Mouse (Mus musculus): Measurements from ENCODE around the gene Appl1. TPM values are rescaled to one million over a fixed set of nuclear protein-coding genes. Genes with fewer than 3 reads are reported as not detected.
"Not testable (repeated sequence)": the region's sequence is repeated elsewhere in the genome, so short reads cannot be mapped to it uniquely, and the experiment has no call there.

Appl1 gene
- total RNA-seq, 2 experiments from 2014 or later = 23.8 to 38.9 TPM

DNA sequence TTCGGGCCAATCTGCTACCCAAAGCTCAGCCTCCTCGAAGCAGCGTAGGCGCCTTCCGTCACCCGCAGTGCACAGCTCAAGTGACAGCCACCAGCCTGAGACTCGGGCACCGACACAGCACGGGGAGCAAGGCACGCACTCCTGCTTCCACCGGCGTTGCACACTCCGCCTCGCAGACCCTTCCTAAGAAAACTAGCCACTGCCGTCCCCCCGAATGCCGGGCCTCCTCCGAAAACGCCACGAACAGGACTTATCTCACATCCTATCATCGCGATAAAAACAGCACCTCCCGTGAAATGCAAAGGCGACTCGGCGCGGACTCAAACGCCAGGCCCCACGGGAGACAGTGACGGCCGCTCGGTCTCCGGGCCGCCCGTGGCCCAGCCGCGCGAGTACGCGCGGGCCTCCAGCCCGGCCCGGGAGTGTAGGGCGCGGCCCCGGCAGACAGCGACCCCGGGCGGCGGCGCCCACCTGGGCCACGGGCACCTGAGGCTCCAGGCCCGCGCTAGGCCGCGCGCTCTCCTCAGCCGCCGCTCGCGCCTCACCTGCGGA, 1.1 kb downstream of the Appl1 start:
- ATAC-seq (ENCODE audit: poor library complexity, severe bottlenecking) = peak; percentile 34

DNA sequence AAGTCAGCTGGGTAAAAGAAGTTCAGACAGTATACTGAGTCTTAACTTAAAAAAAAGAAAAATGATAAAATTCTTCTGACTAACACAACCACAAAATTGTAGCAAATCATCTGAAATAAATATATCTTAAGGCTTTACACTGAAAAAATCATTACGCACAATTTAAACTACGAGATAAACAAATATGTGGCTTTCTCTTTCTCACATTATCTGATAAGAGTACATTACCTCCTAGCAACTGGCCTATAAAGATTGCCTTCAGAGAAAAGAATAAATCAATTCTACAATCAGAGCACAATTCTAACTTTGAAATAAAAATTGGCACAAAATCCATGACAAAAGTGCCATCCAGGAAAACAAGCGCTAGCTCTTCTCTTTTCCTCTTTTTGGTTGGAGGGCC, 1.9 kb downstream of the Appl1 start:
- no peak for ATAC-seq (ENCODE audit: poor library complexity, severe bottlenecking)

DNA sequence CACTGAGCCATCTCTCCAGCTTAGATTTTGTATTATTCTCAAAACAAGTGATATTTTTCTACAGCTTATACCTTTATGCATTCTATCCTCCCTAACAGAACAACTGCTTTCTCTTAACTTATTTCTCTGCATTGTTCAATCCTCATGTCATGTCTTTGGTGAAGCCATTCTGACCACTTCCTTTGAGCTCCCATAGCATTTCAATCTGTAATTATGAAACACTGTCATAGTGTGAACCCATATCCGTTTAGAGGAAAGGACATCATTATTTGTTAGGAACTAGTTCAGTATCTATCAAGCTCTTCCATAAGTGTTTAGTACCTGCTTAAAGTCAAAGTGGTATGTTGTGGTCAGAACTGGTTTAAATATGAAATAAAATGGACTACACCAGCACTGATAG, 10.5 kb downstream of the Appl1 start:
- peak; percentile 51; the same call in 1 of the 2 replicates for ATAC-seq (ENCODE audit: poor library complexity, severe bottlenecking)

DNA sequence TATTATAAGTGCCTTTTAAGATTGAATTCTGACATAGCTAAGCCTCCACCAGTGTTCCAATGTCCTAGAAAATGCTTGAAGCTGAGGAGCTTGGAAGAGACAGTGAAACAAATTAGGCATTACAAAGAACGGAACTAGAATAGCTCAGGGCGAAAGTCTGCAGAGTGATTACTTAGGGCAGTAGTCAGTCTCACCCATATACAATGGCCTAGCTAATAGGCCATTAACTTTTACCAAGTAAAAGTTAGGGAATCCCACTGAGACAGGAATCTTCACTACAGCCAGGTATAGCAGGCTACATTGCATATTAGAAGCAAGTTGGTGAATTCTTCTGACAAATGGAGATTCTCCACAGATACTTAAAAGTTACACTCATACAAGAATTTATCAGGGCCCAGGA, 14.9 kb downstream of the Appl1 start:
- not testable (repeated sequence) for ATAC-seq (ENCODE audit: poor library complexity, severe bottlenecking)

DNA sequence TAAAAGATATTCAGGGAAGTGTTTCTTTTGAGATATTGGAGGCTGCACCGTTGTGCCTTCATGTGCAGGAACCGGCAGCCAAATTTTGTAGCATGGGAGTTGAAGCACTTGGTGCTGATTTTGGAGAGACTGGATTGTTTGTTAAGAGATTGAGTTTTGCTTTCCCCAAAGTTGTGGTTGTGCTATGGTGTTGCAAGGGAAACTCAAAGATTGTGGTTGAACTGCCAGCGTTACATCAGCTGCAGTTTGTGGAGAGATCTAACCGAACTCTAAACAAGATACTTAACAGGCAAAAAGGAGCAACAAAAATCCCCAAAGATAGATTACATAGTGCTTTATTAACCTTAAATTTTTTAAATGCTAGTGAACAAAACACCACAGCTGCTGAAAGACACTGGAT, 35.5 kb downstream of the Appl1 start:
- ATAC-seq (ENCODE audit: poor library complexity, severe bottlenecking) = no peak

DNA sequence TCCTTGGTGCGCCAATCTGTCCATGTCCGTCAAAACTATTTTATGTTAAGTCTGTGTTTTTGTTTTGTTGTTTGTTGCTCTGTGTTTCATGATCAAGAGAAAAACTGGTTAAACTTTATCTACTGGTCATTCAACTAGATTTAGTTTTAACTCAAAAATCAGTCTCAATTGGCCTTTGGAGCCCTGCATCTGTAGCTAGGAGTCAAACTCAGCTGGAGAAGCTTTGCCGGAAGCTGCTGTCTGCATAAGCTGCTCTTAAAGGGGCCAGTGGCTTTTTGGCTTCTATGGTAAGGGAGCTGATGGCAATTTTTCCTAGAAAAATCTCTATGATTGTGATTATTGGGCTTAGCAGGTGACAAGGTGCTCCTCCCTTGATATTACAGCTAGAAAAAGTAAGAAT, 36.1 kb downstream of the Appl1 start:
- no peak for ATAC-seq (ENCODE audit: poor library complexity, severe bottlenecking)

DNA sequence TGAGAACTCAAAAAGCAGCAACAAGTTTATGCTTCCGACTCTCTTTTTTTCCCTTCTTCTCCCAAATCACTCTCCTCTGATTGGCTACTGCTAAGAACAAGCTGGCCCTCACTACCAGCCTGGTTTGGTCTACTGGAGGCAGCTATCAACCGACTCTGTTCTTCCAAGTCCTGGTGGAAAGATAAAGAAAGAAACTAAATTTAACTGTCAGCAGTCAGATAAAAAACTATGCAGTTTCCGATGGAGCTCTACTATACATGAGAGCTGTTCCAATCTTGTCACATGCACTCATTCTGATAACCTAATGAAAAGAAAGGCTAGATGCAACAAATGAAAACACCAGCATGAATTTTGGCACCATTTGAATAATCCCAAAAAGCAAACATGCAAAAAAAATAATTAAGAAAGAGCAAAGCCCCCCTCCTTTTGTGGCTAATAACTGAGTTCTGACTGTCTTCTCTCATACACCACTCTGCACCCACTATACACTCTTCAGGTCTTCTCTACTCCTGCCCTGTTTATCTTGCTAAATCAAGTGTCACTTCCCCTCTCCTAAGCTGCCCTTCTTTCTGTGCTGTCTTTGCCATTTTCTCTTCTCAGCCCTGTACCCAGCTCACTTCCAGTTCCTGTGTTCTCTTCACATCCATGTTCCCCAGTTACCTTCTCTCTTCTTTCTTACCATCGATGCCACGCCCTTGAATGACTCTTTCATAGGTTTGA, 47.2 kb downstream of the Appl1 start:
- no peak for ATAC-seq (ENCODE audit: poor library complexity, severe bottlenecking)

DNA sequence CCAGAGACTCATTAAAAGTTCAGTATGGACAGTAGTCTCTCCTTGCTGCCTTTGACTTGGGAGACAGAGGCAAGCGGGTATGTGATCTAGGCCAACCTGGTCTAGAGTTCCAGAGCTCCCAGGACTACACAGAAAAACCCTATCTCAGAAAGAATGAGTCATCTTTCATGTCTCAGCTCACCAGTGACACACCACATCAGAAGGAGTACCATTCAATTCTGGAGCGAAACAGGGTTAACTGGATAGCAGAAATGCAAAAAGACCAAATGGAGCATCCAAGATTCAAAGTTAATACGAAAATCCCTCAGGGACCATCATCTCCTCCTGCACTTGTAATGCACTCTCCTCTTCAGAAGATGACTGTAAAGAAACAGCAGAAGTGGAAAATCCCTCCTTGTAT, 51.7 kb downstream of the Appl1 start:
- no peak for ATAC-seq (ENCODE audit: poor library complexity, severe bottlenecking)

- no peak for ATAC-seq (ENCODE audit: poor library complexity, severe bottlenecking)
Measured at GRCm38 (mm10) chr14:26913681-26914268, 57.3 kb downstream of the Appl1 start.

DNA sequence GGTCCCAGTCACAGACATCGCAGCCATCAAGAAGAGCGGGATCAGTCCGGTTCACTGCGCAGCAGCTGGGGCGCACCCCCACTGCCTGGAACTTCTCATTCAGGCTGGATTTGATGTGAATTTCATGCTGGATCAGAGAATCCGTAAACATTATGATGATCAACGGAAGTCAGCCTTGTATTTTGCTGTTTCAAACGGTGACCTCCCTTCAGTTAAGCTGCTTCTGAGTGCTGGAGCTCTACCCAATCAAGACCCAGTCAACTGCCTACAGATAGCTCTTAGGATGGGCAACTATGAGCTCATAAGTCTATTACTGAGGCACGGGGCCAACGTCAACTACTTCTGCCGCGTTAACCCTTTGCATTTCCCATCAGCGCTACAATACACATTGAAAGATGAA, 59.2 kb downstream of the Appl1 start:
- no peak for ATAC-seq (ENCODE audit: poor library complexity, severe bottlenecking)

- ATAC-seq (ENCODE audit: poor library complexity, severe bottlenecking) = no peak
Measured at GRCm38 (mm10) chr14:26911201-26911600, 59.8 kb downstream of the Appl1 start.

DNA sequence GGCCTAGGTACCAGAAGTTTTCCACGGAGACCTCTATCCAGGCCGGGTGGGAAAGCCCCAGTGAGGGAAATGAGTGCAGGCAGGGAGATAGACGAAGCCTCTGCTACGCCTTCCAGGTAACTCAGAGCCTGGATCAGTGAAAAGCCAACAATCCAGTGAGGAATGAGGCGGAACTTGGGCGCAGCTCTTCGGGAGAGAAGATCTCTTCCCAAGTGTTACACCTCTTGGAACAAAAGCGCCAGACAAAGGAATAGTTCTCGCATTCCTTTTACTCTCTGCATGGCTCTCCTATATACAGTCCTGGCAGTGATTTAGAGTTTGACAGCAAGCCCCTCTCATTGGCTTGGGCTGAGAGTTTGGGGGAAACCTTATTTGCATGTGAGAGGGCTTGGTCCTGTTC, 60.6 kb downstream of the Appl1 start:
- not testable (repeated sequence) for ATAC-seq (ENCODE audit: poor library complexity, severe bottlenecking)

DNA sequence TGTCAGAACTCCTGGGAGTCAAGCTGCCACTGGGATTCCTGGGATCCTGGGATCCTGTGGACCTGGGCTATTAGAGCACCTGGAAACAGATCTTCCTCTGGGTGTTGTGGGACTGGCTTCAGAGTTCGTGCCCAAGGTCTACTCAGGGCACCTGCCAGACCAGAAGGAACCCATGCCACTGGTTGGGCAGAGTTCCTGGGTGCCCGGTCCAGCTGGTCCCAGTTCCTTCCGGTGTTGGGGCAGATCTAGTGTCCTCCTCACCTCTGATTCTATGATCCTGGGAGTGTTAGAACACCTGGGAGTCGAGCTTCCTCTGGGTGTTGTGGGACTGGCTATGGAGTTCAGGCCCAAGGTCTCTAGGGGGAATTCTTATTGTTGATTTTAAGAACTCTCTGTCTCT, 63.6 kb downstream of the Appl1 start:
- no peak for ATAC-seq (ENCODE audit: poor library complexity, severe bottlenecking)

- no peak for ATAC-seq (ENCODE audit: poor library complexity, severe bottlenecking)
Measured at GRCm38 (mm10) chr14:26900893-26901292, 70.1 kb downstream of the Appl1 start.

GRCm38 (mm10) chr14:26899490-26899889, 71.5 kb downstream of the Appl1 start:
- ATAC-seq (ENCODE audit: poor library complexity, severe bottlenecking) = no peak

DNA sequence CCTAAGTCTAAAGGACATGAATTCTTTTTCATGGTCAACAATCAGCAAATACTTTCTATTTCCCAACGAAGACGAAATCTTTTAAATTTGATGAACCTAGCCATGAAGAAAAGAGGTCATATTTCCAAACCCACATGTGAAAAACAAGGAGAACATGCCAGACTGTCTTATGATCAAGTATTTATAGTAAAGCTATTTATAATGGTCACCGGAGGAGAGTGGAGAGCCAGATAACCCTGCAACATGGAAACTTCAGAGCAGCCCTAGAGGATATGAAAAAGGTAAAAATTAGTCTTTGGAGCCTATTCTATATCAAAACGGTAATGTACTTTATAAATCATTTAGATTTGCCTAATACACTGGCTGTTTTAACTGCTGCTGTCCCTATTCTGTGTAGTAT, 76.6 kb downstream of the Appl1 start, which contains the start of gene Asb14:
Gene Asb14, plus strand, starts transcription at position 166 of the 400 bp plus-strand sequence.
- ATAC-seq (ENCODE audit: poor library complexity, severe bottlenecking) = no peak

- ATAC-seq (ENCODE audit: poor library complexity, severe bottlenecking) = no peak
Measured at GRCm38 (mm10) chr14:26890777-26891176, 80.3 kb downstream of the Appl1 start.

DNA sequence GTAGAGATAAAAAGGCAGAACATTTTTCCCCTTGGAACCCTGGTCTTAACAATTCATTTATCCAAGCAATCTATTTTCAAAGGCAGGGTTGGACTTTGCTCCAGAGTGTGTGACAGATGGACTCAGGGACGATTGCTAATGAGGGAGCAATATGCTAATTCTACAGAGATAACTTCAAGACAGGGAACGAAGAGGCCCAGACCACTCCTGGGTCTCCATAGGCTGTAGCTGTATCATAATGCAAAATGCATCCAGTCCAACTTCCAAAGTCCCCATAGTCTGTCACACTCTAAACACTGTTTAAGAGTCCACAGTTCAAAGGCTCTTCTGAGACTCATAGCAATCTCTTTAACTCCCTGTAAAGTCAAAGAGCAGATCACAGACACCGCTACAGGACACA, 83.8 kb downstream of the Appl1 start:
- no peak for ATAC-seq (ENCODE audit: poor library complexity, severe bottlenecking)

DNA sequence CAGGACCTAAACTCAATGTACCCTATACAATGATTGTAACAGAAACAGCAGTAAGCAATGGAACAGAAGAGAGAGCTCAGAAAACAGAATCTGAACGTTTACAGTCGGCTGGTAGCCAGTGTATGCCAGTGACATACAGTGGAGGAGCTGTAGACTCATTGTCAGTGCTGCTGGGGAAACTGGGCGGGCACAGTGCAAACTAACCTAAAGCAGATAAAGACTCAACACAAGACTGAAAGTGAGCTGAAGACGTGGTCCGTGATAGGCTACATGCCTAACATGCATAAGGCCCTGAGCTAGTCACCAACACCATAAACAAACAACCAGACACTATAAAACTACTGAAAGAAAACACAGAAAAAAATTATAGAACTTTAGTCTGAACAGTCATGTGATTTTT, 89.3 kb downstream of the Appl1 start:
- ATAC-seq (ENCODE audit: poor library complexity, severe bottlenecking) = no peak

DNA sequence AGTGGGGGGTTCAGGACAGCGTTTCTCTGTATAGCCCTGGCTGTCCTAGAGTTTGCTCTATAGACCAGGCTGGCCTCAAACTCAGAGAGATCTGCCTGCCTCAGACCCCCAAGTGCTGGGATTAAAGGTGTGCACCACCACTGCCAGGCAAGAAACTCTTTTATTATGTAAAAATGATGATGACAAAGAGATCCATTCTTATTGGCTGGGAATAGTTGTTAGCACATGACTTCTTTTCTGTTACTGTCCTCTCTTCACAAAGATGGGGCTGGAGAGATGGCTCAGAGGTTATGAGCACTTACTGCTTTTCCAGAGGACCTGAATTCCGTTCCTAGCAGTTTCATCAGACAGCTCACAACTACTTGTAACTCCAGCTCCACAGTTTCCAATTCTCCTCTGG, 91.1 kb downstream of the Appl1 start:
- ATAC-seq (ENCODE audit: poor library complexity, severe bottlenecking) = no peak

GRCm38 (mm10) chr14:26878756-26879155, 92.3 kb downstream of the Appl1 start:
- no peak for ATAC-seq (ENCODE audit: poor library complexity, severe bottlenecking)
